Mouse (Mus musculus): Measurements from ENCODE around the gene Ccdc8. TPM values are rescaled to one million over a fixed set of nuclear protein-coding genes. Genes with fewer than 3 reads are reported as not detected.

The Ccdc8 gene
- polyA plus RNA-seq, 1 experiment from 2014 or later, result 7.3 TPM

Other genes starting within 250 kb of the Ccdc8 start
- gene Slc1a5, start 211.4 kb upstream of the Ccdc8 start, polyA plus RNA-seq (2015; fragmentation: Nextera tagmentation; extraction: Ambion mirVana), result 9.8 and 10.7 TPM in 2 replicates
- gene Strn4, start 176.8 kb upstream of the Ccdc8 start, polyA plus RNA-seq (2015; fragmentation: Nextera tagmentation; extraction: Ambion mirVana), result 189 and 204 TPM in 2 replicates
- 23.1 and 29.0 TPM in 2 replicates for gene Fkrp, start 176.0 kb upstream of the Ccdc8 start, polyA plus RNA-seq (2015; fragmentation: Nextera tagmentation; extraction: Ambion mirVana)
- 6.6 TPM in 2 replicates for gene Prkd2, start 149.8 kb upstream of the Ccdc8 start, polyA plus RNA-seq (2015; fragmentation: Nextera tagmentation; extraction: Ambion mirVana)
- gene Dact3, start 117.4 kb upstream of the Ccdc8 start, polyA plus RNA-seq (2015; fragmentation: Nextera tagmentation; extraction: Ambion mirVana), result 2.1 and 2.6 TPM in 2 replicates
- gene Gng8, start 100.9 kb upstream of the Ccdc8 start, polyA plus RNA-seq (2015; fragmentation: Nextera tagmentation; extraction: Ambion mirVana), result 1.9 and 4.5 TPM in 2 replicates
- gene Ptgir, start 86.2 kb upstream of the Ccdc8 start, polyA plus RNA-seq (2015; fragmentation: Nextera tagmentation; extraction: Ambion mirVana), result 0.15 TPM in 2 replicates
- 308 and 333 TPM in 2 replicates for gene Calm3, start 68.6 kb upstream of the Ccdc8 start, polyA plus RNA-seq (2015; fragmentation: Nextera tagmentation; extraction: Ambion mirVana)
- 85.3 and 118 TPM in 2 replicates for gene Pnmal2, start 48.0 kb upstream of the Ccdc8 start, polyA plus RNA-seq (2015; fragmentation: Nextera tagmentation; extraction: Ambion mirVana)
- gene Pnmal1, start 33.0 kb upstream of the Ccdc8 start, polyA plus RNA-seq (2015; fragmentation: Nextera tagmentation; extraction: Ambion mirVana), result 50.1 and 60.9 TPM in 2 replicates
- gene Gm42372, start 9.6 kb upstream of the Ccdc8 start, polyA plus RNA-seq (2015; fragmentation: Nextera tagmentation; extraction: Ambion mirVana), result 3.7 and 4.1 TPM in 2 replicates
- 115 and 121 TPM in 2 replicates for gene Ppp5c, start 35.2 kb downstream of the Ccdc8 start, polyA plus RNA-seq (2015; fragmentation: Nextera tagmentation; extraction: Ambion mirVana)
- 4.4 TPM in 2 replicates for gene Hif3a, start 69.7 kb downstream of the Ccdc8 start, polyA plus RNA-seq (2015; fragmentation: Nextera tagmentation; extraction: Ambion mirVana)
- 2.2 and 3.4 TPM in 2 replicates for gene Psg16, start 81.3 kb downstream of the Ccdc8 start, polyA plus RNA-seq (2015; fragmentation: Nextera tagmentation; extraction: Ambion mirVana)
- not detected in 2 replicates for gene Ceacam3, start 157.6 kb downstream of the Ccdc8 start, polyA plus RNA-seq (2015; fragmentation: Nextera tagmentation; extraction: Ambion mirVana)
- not detected in 2 replicates for gene Psg29, start 210.8 kb downstream of the Ccdc8 start, polyA plus RNA-seq (2015; fragmentation: Nextera tagmentation; extraction: Ambion mirVana)